Mouse (Mus musculus): ENCODE results near the gene Iqsec3. TPM values are rescaled to one million over a fixed set of nuclear protein-coding genes. Genes with fewer than 3 reads are reported as not detected.
A peak's percentile ranks its signal among the peaks of the same experiment; 100 is the strongest.

Iqsec3 gene
- total RNA-seq, 1 experiment: 0.18 TPM

- no peak for DNase-seq (ENCODE audit: low read depth, low spot score)
- H3K36me3 ChIP-seq (ENCODE audit: control insufficient read depth, insufficient read depth, low read length, poor library complexity, severe bottlenecking): no peaks in the 10 kb centered on the region
- H3K4me1 ChIP-seq (ENCODE audit: control insufficient read depth in 2 of 2, insufficient read depth in 2 of 2, low read length in 2 of 2, poor library complexity in 1 of 2): peaks cover 0 to 2% of the 10 kb centered on the region in 2 experiments; a peak in 2 of 4 replicates
- no peak overlapping the region for H3K9ac ChIP-seq (ENCODE audit: insufficient read depth, low read depth, low read length, poor library complexity, severe bottlenecking)
- H3K27ac ChIP-seq (ENCODE audit: insufficient read depth, low read depth, low read length, poor library complexity, severe bottlenecking): no peak overlapping the region
- TF ChIP-seq CHD2 (IDR thresholded peaks at IDR 0.05; ENCODE audit: low read depth, low read length): no peak
- no peak for TF ChIP-seq ZNF384 (IDR thresholded peaks at IDR 0.05; ENCODE audit: low read depth, low read length)
- TF ChIP-seq HCFC1 (IDR thresholded peaks at IDR 0.05; ENCODE audit: borderline replicate concordance, insufficient read depth, low read length): no peak
- no peak for TF ChIP-seq ZC3H11A (IDR thresholded peaks at IDR 0.05; ENCODE audit: borderline replicate concordance, low read depth, low read length)
- TF ChIP-seq MAFK (IDR thresholded peaks at IDR 0.05; ENCODE audit: insufficient read depth, low read depth, low read length): no peak
- no peaks in the 10 kb centered on the region for H3K9me3 ChIP-seq (ENCODE audit: control insufficient read depth, insufficient read depth, low read depth, low read length)
- in situ Hi-C loops (cut with MboI; ENCODE audit: low sequenced_read_pairs in 2 of 2, unreplicated experiment in 2 of 2): no loop called here
- H3K4me3 ChIP-seq (ENCODE audit: insufficient read depth in 1 of 2, low read depth in 1 of 2, low read length in 2 of 2, poor library complexity in 1 of 2, severe bottlenecking in 1 of 2): no peak overlapping the region
Measured at GRCm38 (mm10) chr6:121424403-121424802, 49.1 kb downstream of the Iqsec3 start.

GRCm38 (mm10) chr6:121412558-121413297, 60.8 kb downstream of the Iqsec3 start:
- Histone ChIP-seq H3K9ac (ENCODE audit: insufficient read depth, low read depth, low read length, poor library complexity, severe bottlenecking) (peak overlapping the region; percentile 9; the same call in 1 of the 2 replicates), H3K27ac (ENCODE audit: insufficient read depth, low read depth, low read length, poor library complexity, severe bottlenecking) (no peak overlapping the region)
- TF ChIP-seq ZNF384 (IDR thresholded peaks at IDR 0.05; ENCODE audit: low read depth, low read length) (no peak), ZC3H11A (IDR thresholded peaks at IDR 0.05; ENCODE audit: borderline replicate concordance, low read depth, low read length) (no peak), HCFC1 (IDR thresholded peaks at IDR 0.05; ENCODE audit: borderline replicate concordance, insufficient read depth, low read length) (0 out of 2 replicates have a peak, but pooled peaks have one; percentile 27), CHD2 (IDR thresholded peaks at IDR 0.05; ENCODE audit: low read depth, low read length) (no peak), MAFK (IDR thresholded peaks at IDR 0.05; ENCODE audit: insufficient read depth, low read depth, low read length) (no peak)

GRCm38 (mm10) chr6:121407571-121408011, 65.9 kb downstream of the Iqsec3 start:
- in situ Hi-C loops (cut with MboI; ENCODE audit: low sequenced_read_pairs in 2 of 2, unreplicated experiment in 2 of 2): no loop called here
- Histone ChIP-seq H3K27ac (ENCODE audit: insufficient read depth, low read depth, low read length, poor library complexity, severe bottlenecking) (no peak overlapping the region), H3K9me3 (ENCODE audit: control insufficient read depth, insufficient read depth, low read depth, low read length) (no peaks in the 10 kb centered on the region), H3K36me3 (ENCODE audit: control insufficient read depth, insufficient read depth, low read length, poor library complexity, severe bottlenecking) (no peaks in the 10 kb centered on the region), H3K4me3 (ENCODE audit: insufficient read depth in 1 of 2, low read depth in 1 of 2, low read length in 2 of 2, poor library complexity in 1 of 2, severe bottlenecking in 1 of 2) (no peak overlapping the region), H3K9ac (ENCODE audit: insufficient read depth, low read depth, low read length, poor library complexity, severe bottlenecking) (no peak overlapping the region), H3K4me1 (ENCODE audit: control insufficient read depth in 2 of 2, insufficient read depth in 2 of 2, low read length in 2 of 2, poor library complexity in 1 of 2) (no peaks in the 10 kb centered on the region)
- TF ChIP-seq MAFK (IDR thresholded peaks at IDR 0.05; ENCODE audit: insufficient read depth, low read depth, low read length) (no peak), ZC3H11A (IDR thresholded peaks at IDR 0.05; ENCODE audit: borderline replicate concordance, low read depth, low read length) (no peak), ZNF384 (IDR thresholded peaks at IDR 0.05; ENCODE audit: low read depth, low read length) (no peak), CHD2 (IDR thresholded peaks at IDR 0.05; ENCODE audit: low read depth, low read length) (no peak), HCFC1 (IDR thresholded peaks at IDR 0.05; ENCODE audit: borderline replicate concordance, insufficient read depth, low read length) (no peak)
- DNase-seq (ENCODE audit: low read depth, low spot score): no peak

More at GRCm38 (mm10) chr6:121412558-121413297, 60.8 kb downstream of the Iqsec3 start:
- H3K4me1 ChIP-seq (ENCODE audit: control insufficient read depth in 2 of 2, insufficient read depth in 2 of 2, low read length in 2 of 2, poor library complexity in 1 of 2): peaks cover 0 to 2% of the 10 kb centered on the region in 2 experiments; a peak in 1 of 4 replicates
- H3K9me3 ChIP-seq (ENCODE audit: control insufficient read depth, insufficient read depth, low read depth, low read length): no peaks in the 10 kb centered on the region
- in situ Hi-C loops (cut with MboI; ENCODE audit: low sequenced_read_pairs in 2 of 2, unreplicated experiment in 2 of 2): no loop called here
- no peak for DNase-seq (ENCODE audit: low read depth, low spot score)
- no peaks in the 10 kb centered on the region for H3K36me3 ChIP-seq (ENCODE audit: control insufficient read depth, insufficient read depth, low read length, poor library complexity, severe bottlenecking)
- H3K4me3 ChIP-seq (ENCODE audit: insufficient read depth in 1 of 2, low read depth in 1 of 2, low read length in 2 of 2, poor library complexity in 1 of 2, severe bottlenecking in 1 of 2): peak overlapping the region; percentile 40 to 51

- Histone ChIP-seq H3K36me3 (ENCODE audit: control insufficient read depth, insufficient read depth, low read length, poor library complexity, severe bottlenecking) (no peaks in the 10 kb centered on the region), H3K4me1 (ENCODE audit: control insufficient read depth in 2 of 2, insufficient read depth in 2 of 2, low read length in 2 of 2, poor library complexity in 1 of 2) (no peaks in the 10 kb centered on the region), H3K9me3 (ENCODE audit: control insufficient read depth, insufficient read depth, low read depth, low read length) (no peaks in the 10 kb centered on the region), H3K9ac (ENCODE audit: insufficient read depth, low read depth, low read length, poor library complexity, severe bottlenecking) (no peak overlapping the region), H3K27ac (ENCODE audit: insufficient read depth, low read depth, low read length, poor library complexity, severe bottlenecking) (no peak overlapping the region), H3K4me3 (ENCODE audit: insufficient read depth in 1 of 2, low read depth in 1 of 2, low read length in 2 of 2, poor library complexity in 1 of 2, severe bottlenecking in 1 of 2) (no peak overlapping the region)
- TF ChIP-seq HCFC1 (IDR thresholded peaks at IDR 0.05; ENCODE audit: borderline replicate concordance, insufficient read depth, low read length) (no peak), ZNF384 (IDR thresholded peaks at IDR 0.05; ENCODE audit: low read depth, low read length) (no peak), CHD2 (IDR thresholded peaks at IDR 0.05; ENCODE audit: low read depth, low read length) (no peak)
- in situ Hi-C loops (cut with MboI; ENCODE audit: low sequenced_read_pairs in 2 of 2, unreplicated experiment in 2 of 2): no loop called here
- no peak for DNase-seq (ENCODE audit: low read depth, low spot score)
Measured at GRCm38 (mm10) chr6:121405311-121405710, 68.2 kb downstream of the Iqsec3 start.
